Mouse (Mus musculus): Measurements from ENCODE around the gene Aanat.

Gene Aanat

DNA sequence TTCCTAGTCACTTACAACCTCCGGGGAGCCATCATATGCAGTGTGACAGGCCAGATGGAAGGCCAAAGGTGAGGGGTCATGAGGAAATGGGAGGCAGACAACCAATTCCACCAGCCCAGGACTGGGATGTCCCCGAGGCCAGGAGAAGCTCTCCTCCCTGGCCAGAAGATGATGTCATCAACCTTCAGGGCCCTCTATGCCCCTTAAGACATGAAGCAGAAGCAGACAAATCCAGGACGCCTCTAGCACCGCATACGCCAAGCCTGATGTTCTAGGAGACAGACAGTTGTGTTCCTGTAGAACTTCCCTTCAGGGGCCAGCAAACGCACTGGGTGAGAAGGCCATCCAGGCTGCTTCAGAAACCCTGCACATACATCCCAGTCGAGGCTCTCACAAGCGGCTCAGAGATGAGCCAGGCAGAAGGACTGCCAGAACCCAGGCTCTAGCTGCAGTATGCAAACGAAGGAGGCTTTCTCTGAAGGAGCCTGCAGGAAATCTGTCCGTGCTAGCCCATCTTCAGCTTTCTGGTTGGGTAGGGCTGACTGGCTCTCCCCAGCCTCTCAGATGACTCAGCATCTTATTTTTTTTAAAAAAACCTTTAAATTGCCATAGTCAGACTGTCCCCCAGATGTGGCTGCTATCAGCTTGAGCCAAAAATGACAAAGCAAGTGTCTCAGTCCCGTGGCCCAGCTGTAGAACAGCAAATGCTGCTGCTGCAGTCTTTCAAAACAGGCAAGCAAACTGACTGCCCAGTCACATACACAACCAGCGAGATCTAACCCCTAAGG lies 13.3 kb upstream of the Aanat start:
- intact Hi-C loops (cut with DNase I): no loop called here

DNA sequence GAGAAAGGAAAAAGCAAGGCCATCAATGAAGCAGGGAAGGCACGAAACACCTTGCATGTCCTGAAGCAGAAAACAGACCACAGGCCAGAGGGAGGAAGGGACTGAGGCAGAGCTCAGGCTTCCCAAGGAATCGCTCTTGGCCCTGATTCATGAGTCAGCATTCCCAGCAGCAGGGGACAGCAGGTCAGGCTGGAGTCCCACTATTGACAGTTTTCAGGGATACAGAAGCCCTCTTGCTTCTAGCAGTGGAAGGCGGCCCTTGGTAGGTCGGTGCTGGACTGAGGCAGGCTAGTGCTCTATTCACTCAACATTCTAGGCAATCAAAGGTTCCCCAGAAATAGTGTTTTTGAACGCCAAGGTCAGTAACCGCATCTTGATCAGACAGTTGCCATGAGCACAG lies 11.7 kb upstream of the Aanat start:
- intact Hi-C loops (cut with DNase I): no loop called here

DNA sequence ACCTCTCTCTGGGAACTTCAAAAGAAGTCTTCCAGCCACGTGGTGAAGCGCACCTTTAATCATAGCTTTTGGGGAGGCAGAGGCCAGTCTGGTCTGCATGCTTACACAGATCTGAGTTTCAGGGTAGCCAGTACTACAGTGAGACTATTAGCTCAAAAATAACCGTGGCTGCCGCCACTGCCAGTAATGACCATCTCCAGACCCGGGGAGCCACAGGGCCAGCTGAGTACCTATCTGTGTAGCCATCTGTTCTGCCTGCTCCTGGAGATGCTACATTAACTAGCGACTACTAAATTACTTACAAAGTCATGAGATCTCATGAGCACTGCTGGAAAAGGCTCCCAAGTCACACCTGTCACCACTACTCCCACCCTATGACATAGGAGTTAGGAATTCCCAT lies 11.2 kb upstream of the Aanat start:
- intact Hi-C loops (cut with DNase I): no loop called here

DNA sequence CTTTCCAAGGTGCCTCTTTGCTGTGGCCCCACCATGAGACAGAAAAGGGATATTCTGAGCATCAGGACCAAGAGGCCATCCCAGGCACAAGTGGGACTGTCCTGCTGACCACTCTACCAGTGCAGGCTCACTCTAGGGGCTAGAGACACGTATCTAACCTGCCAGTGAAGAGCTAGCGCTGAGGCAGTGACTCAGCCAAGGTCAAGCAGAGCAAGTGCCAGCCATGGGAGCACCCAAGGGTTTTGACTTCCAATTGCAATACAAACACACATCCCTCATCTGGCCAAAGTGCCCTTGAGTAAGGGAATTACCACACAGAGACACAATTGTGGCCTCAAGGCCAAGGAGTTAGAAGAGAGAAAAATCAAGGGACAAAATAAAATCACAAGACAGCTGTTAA lies 10.8 kb upstream of the Aanat start:
- intact Hi-C loops (cut with DNase I): no loop called here

DNA sequence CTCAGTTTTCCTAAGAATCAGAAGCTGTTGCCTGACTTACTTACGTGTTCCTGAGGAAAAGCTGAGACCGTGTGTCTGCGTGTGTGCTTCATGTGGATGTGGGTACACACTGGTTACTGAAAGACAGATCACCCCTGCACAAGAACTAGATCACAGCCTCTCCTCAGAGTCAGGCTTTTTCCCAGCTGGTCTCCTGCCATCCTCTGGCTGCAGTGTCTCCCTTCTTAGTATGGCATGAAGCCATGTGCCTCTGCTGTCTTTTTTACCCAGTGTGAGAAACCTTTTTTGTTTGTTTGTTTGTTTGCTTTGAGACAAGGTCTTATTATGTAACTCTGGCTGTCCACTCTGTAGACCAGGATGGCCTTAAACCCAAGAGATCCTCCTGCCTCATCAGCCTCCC lies 7.0 kb upstream of the Aanat start:
- intact Hi-C loops (cut with DNase I): no loop called here

DNA sequence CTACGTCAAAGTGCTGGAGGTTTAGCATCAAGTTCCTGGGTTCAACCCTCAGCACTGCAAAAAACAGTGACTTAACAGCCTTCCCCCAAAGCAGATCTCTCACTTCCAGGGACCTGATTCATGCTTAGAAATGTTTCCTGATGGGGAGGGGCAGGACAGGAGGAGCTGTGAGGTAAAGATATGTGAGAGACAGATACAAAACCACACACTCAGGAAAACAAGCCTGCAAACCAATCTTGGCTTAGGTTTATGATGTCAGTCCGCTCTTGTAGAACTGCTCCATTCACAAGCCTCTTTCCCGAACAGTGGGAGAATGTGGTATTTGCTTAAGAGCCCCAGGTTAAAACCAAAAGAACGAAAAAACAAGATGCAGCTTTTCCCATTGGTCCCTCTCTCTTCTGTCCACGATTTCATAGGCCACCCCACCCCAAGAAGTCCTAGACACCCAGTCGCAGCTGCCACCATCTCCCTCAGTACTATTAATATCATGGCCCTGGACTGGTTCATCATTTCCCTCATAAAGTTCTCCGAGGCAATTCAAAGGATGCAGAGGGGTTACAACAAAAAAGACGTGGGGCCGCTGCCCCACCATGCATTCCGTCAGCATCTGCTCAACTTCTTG lies 6.1 kb upstream of the Aanat start:
- intact Hi-C loops (cut with DNase I): no loop called here

DNA sequence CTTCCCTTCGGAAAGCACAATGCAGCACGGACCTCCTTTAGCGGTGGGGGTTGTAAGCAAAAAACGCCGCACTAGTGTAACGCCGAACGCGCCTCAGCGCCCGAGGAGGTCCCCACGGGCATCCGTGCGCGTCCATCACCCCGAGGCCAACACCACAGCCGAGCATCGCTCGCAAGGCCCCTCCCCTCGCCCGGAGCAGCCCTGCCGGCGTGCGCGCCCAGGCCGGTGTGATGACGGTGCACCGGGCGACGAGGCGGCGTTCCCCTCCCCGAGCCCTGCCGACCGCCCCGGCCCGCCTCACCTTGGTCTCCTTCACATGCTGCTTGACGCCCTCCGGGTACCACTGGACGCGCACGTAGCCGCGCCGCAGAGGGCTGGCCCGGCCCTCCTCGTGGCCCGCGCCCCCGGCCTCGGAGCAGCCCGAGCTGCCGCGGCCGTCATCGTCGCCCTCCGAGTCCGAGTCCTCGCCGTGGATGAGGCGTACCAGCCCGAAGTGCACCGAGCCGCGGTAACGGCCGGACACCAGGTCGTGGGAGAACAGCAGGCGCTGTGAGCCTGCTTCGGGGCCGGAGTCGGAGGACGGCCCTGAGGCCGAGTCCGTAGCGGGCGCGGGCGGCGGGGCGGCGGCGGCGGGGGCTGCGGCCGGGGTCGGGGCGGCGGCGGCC lies 5.4 kb upstream of the Aanat start:
- intact Hi-C loops (cut with DNase I): no loop called here

DNA sequence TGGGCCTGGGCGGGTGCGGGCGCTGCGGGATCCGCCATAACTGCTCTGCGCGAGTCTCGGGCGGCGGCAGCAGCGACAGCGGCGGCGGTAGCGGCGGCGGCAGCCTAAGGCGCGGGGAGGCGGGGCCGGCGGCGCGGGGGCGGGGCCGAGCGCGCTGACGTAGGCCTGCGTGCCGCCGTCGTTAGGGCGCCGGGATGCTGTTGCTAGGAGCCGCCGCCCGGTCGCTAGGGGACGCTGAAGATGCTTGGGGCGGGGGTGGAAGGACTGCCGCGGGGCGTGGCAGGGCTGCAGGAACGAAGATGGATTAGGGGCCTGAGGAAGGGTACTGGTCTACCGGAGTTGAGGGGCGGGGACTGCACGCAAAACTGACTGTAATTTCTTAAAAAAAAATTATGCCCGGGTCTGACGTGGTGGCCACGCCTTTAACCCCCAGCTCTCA lies 4.8 kb upstream of the Aanat start, which contains the start of gene Ube2o:
Gene Ube2o, minus strand, starts transcription at position 72 of the 439 bp plus-strand sequence.
- intact Hi-C loops (cut with DNase I): no loop called here

DNA sequence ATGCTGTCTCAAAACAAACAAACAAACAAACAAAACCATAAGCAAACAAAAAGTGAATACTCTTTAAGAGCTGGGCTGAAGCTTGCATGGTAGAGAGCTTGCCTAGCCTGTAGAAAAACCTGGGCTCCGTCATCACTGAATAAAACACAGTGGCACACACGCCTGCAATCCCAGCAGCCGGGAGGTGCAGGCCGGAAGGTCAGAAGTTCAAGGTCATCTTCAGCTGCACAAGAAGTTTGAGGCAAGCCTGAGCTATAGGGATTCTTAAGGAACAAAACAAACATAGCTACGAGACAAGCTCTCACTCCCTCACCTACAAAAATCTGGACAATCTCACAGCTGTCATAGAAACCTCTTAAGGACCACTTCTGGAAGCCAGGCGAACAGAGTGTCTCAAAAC lies 550 bp upstream of the Aanat start:
- intact Hi-C loops (cut with DNase I): loop anchor here (2.0 kb wide), 1 partner anchor 43 kb away; no protein-coding TSS in a partner anchor

DNA sequence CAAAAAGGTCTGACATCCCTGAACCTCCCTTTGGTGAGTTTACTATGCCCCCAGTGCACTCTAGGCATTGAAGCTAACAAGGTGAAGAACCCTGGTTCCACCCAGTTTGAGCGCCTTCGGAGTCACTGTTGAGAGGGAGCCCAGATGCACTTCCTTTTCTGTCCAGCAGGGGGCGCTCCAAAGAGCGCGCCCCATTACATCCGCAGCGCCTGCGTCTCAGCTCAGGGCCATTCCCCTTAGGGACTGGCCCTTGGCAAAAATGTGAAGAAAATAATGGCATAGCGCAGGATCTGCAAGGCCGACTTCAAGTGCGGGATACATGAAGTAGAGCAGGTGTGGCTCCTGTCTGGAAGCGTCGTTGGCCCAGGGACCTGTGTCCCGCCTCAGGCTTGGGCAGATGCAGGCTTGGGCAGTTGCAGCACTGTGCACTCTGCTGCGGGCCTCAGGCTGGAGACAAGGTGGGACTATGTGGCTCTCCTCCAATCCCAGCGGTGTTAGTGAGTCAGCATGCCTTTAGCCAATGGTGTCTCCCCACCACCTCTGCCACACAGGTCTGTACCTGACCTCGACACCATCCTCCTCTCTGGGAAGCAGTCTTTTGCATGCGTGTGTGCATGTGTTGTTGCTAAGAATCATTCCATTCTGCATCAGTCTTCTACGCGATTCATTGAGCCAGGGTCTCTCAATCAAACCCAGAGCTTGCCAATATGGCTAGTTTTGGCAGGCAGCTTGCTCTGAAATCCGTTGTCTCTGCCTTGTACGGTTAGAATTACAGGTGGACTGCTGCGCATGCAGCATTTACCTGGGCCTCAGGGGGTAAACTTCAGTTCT lies 784 bp downstream of the Aanat start:
- intact Hi-C loops (cut with DNase I): loop anchor here (2.0 kb wide), 1 partner anchor 42 kb away; no protein-coding TSS in a partner anchor

DNA sequence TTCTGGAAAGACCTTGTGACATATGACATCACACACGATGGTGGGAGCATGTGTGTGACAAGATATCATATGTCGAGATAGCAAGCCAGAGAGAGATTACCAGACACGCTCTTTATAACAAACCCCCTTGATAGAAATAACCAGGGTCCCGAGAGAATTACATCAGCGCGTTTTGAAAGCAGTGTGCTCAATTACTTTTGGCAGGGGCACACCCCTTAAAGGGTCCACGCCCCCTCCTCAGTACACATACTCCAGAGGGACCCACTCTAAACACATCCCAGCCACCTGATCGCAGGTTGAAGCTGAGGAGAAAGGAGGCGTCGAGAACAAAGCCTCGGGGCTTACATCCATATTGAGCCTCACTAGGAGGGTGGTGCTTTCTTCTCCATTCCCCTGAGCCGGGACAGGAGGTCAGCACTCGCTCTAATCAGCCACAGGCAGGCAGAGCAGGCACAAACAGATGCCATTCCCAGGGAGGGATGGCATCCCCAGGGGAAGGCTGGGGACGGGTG lies 2.8 kb downstream of the Aanat start:
- intact Hi-C loops (cut with DNase I): no loop called here

DNA sequence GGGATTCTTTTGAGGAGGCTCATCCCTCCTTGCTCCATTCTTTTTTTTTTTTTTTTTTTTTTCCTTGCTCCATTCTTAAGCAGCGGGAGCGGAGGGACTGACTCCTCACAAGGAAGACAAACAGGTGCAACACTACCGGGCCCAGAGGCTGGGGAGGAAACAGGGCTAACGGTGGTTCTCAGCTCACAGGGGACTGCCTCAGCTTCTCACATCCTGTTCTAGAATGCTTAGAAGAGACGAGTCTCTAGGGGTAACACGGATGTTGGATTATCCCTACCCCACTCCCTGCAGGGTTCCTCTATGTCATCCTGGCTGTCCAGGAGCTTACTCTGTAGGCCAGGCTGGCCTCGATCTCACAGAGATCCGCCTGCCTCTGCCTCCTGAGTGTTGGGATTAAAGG lies 3.3 kb downstream of the Aanat start:
- intact Hi-C loops (cut with DNase I): no loop called here

DNA sequence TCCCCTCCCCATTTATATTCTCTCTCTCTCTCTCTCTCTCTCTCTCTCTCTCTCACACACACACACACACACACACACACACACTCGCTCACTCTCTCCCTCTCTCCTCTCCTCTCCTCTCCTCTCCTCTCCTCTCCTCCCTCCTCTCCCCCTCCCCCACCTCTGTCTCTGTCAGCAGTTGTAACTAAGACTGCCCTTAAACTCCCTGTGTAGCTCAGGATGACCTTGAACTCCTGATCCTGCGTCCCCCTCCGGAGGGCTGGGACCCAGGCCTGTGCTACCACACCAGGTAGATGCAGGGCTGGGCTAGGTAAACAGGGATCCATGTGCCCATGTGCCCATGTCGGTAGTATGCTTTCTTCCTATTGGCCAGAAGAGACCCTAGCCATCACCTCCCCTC lies 5.4 kb downstream of the Aanat start:
- intact Hi-C loops (cut with DNase I): no loop called here

DNA sequence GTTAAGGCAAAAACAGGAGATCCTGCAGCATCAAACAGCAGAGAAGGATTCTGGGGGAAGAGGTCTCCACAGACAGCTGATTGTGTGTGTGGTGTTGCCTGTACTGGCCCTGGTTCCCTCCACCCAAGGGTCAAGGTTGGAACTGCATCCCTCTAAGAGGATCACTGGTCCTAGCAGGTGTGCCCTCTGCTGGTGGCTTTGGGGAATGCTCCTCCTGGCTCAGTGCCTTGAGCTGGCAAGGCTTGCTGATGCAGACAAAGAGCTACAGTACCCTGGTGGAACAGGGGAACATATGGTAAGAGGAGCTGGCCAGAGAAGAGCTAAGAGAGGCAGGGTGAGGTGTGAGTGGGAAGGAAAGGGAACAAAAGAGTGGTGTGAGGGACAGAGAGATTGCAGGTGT lies 6.2 kb downstream of the Aanat start:
- intact Hi-C loops (cut with DNase I): no loop called here

DNA sequence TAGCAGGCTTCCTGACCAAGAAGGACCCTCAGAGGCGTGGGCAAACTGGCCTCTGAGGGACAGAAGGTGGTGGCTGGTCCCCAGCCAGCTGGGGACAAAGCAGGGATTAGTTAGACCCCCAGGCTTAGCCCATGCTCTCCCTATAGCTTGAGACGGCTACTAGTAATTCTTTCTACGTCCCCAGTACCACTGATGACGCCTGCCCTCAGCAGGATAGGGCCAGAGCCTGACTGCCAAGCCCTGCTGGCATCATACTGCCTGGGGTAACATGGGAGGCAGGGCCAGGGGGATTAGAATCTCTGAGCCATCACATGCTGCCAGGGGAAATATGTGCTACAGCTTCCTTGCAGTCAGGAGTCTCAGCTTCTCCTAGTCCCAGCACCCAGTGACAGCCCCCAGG lies 7.1 kb downstream of the Aanat start:
- intact Hi-C loops (cut with DNase I): no loop called here

DNA sequence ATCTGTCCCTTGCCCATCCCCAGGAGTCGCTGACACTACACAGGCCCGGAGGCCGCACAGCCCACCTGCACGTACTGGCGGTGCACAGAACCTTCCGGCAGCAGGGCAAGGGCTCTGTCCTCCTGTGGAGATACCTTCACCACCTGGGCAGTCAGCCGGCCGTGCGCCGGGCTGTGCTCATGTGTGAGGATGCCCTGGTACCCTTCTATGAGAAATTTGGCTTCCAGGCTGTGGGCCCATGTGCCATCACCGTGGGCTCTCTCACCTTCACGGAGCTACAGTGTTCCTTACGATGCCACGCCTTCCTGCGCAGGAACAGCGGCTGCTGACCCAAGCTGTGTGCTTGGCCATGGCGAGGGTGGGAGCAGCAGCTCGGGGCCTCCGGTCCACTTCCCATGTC lies 10.5 kb downstream of the Aanat start:
- intact Hi-C loops (cut with DNase I): no loop called here

DNA sequence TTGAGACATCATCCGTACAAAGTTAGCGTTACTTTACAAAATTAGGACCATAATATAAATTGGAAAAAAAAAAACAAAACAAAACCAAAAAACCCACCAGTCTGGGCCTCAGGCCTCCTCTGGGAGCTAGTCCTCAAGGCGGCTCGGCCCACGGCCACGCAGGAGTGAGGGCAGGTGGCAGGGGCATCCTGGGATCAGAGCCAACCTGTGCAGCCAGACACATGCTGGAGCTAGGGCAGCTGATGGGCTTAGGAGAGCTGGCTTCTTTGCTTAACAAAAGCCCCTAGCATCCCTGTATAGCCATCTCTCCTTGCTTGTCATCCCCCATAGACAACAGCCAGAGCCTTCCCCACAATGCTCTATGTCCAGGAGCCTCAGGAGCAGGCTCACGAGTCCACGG lies 12.0 kb downstream of the Aanat start:
- intact Hi-C loops (cut with DNase I): no loop called here

DNA sequence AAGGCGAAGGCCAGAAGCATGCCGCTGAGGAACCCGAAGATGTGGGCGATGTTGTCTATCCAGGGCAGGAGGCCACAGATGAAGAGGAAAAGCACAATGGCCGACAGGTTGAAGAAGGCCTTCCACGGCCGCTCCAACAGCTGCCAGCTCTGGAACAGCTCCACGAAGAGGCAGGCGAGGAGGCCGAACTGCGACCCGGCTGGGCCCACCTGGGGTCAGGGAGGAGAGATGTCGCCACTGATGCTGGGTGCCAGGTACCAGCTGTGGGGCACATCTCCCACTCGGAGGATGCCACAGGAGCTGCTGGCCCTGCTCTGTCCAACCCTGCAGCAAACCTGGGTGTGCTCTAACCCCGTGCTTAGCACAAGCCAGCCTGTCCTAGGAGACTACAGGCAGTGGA lies 13.0 kb downstream of the Aanat start:
- intact Hi-C loops (cut with DNase I): no loop called here

DNA sequence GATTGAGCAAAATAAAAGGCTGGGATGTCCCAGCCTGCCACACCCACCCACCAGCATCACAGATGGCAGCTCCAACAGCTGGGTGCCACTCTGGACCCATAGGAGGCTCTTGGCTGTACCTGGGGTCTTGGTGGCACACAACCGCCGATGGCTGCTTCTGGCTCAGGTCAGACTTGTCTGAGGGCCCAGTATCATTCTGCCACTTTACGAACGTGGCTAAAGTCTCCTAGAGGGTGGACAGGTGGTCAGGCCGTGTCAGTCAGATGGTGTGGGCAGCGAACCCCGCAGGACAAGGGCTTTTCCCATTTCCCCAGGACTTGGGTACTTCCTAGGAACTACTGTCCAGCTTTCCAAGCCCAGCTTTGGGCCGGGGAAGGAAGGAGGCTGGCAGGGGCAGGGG lies 14.9 kb downstream of the Aanat start:
- intact Hi-C loops (cut with DNase I): no loop called here

DNA sequence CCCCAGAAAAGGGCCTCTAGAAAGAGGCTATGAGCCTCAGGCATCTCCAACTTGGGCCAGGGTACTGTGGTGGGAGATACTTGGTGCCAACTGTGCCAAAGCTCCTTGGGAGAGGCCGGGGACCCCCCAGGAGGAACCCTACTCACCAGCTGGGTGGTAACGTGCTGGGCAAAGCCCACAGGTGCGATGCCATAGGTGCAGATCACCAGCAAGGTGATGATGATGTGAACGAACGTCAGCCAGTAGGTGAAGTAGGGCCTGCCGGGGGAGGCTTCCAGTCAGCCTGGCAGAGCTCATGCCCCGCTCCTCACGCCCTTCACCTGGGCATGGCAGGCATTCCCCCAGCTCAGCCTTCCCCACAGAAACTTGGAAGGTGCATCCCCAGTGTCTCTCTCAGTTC lies 15.8 kb downstream of the Aanat start:
- intact Hi-C loops (cut with DNase I): no loop called here

DNA sequence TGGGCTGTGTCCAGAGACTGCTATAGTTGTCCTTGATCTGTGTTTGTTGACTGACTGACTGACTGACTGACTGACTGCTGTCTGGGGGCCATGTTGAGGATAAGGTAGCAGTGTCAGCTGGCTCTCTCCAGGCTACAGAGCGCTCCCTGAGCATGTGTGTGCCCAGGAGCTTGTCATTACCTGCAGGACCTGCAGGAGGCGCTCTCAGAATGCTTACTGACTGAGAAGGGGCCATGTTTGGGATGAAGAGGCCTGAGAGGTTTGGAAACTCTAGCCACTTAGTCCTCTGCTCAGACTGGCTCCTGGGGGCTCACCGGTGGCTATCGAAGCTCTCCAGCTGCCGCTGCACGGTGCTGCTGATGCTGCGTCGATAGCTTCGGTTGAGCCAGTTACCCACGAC lies 17.1 kb downstream of the Aanat start:
- intact Hi-C loops (cut with DNase I): no loop called here
